Mouse (Mus musculus): ENCODE measurements around the gene D6Wsu163e.

D6Wsu163e gene

GRCm38 (mm10) chr6:127010021-127010420, 70.3 kb downstream of the D6Wsu163e start:
- DNase-seq: no peak

GRCm38 (mm10) chr6:127011947-127012535, 72.3 kb downstream of the D6Wsu163e start:
- DNase-seq: no peak

GRCm38 (mm10) chr6:127014906-127015770, 75.4 kb downstream of the D6Wsu163e start, which contains the start of gene Fgf6:
Gene Fgf6 (plus strand): TSS chr6:127015586.
- DNase-seq: no peak

- DNase-seq: no peak
Measured at GRCm38 (mm10) chr6:127019254-127019653, 79.5 kb downstream of the D6Wsu163e start.

GRCm38 (mm10) chr6:127020431-127020830, 80.7 kb downstream of the D6Wsu163e start:
- no peak for DNase-seq

GRCm38 (mm10) chr6:127024836-127025235, 85.1 kb downstream of the D6Wsu163e start:
- DNase-seq: no peak

All from thymus, postnatal 14 days (tissue).